Mouse (Mus musculus): Measurements from ENCODE around the gene Sdk1. TPM values are rescaled to one million over a fixed set of nuclear protein-coding genes. Genes with fewer than 3 reads are reported as not detected.

The Sdk1 gene
- total and polyA plus RNA-seq, 2 experiments from 2014 or later: 2.2 to 58.4 TPM

GRCm38 (mm10) chr5:141858406-141859160 lies 617.3 kb downstream of the Sdk1 start:
- TF ChIP-seq CTCF (IDR thresholded peaks at IDR 0.05; ENCODE audit: low read depth): no peak
- ATAC-seq (no peak), DNase-seq (ENCODE audit: low spot score) (peak; percentile 25)
- no peak overlapping the region for H3K4me3 ChIP-seq (ENCODE audit: low read length)
- no peak overlapping the region for H3K27ac ChIP-seq
- no peak overlapping the region for H3K9ac ChIP-seq (replicated peaks; ENCODE audit: low read length)
- H3K36me3 ChIP-seq (ENCODE audit: insufficient read depth, low read length): no peaks in the 10 kb centered on the region
- H3K4me1 ChIP-seq (ENCODE audit: insufficient read depth, low read length): no peaks in the 10 kb centered on the region
- no peaks in the 10 kb centered on the region for H3K27me3 ChIP-seq (ENCODE audit: insufficient read depth, low read length)
- no peak overlapping the region for H3K4me2 ChIP-seq (ENCODE audit: low read depth, low read length)
- H3K9me3 ChIP-seq (ENCODE audit: low read length): no peaks in the 10 kb centered on the region
- 32% methylated on average over 8 of the region's 8 CpGs for WGBS

GRCm38 (mm10) chr5:141866042-141866441 lies 624.8 kb downstream of the Sdk1 start:
- TF ChIP-seq CTCF (IDR thresholded peaks at IDR 0.05; ENCODE audit: low read depth): peak; percentile 63
- Histone ChIP-seq H3K36me3 (ENCODE audit: insufficient read depth, low read length) (no peaks in the 10 kb centered on the region), H3K4me3 (ENCODE audit: low read length) (no peak overlapping the region), H3K27me3 (ENCODE audit: insufficient read depth, low read length) (no peaks in the 10 kb centered on the region), H3K9ac (replicated peaks; ENCODE audit: low read length) (no peak overlapping the region), H3K4me2 (ENCODE audit: low read depth, low read length) (no peak overlapping the region), H3K9me3 (ENCODE audit: low read length) (no peaks in the 10 kb centered on the region), H3K27ac (no peak overlapping the region), H3K4me1 (ENCODE audit: insufficient read depth, low read length) (no peaks in the 10 kb centered on the region)
- 83% methylated on average over 3 of the region's 3 CpGs for WGBS
- peak; percentile 46 for DNase-seq (ENCODE audit: low spot score)
- no peak for ATAC-seq

- no peaks in the 10 kb centered on the region for H3K36me3 ChIP-seq (ENCODE audit: insufficient read depth, low read length)
- no peak overlapping the region for H3K4me3 ChIP-seq (ENCODE audit: low read length)
- no peak overlapping the region for H3K9ac ChIP-seq (replicated peaks; ENCODE audit: low read length)
- no peaks in the 10 kb centered on the region for H3K9me3 ChIP-seq (ENCODE audit: low read length)
- DNase-seq (ENCODE audit: low spot score) (no peak), ATAC-seq (no peak)
- H3K27me3 ChIP-seq (ENCODE audit: insufficient read depth, low read length): no peaks in the 10 kb centered on the region
- 96% methylated on average over 11 of the region's 11 CpGs for WGBS
- 0 out of 2 replicates have a peak, but pooled peaks have one; percentile 22 for TF ChIP-seq CTCF (IDR thresholded peaks at IDR 0.05; ENCODE audit: low read depth)
- H3K4me1 ChIP-seq (ENCODE audit: insufficient read depth, low read length): no peaks in the 10 kb centered on the region
- no peak overlapping the region for H3K27ac ChIP-seq
- no peak overlapping the region for H3K4me2 ChIP-seq (ENCODE audit: low read depth, low read length)
Observed at GRCm38 (mm10) chr5:141873751-141874150, 632.5 kb downstream of the Sdk1 start.

- DNase-seq (ENCODE audit: low spot score) (no peak), ATAC-seq (no peak)
- no peaks in the 10 kb centered on the region for H3K27me3 ChIP-seq (ENCODE audit: insufficient read depth, low read length)
- no peaks in the 10 kb centered on the region for H3K36me3 ChIP-seq (ENCODE audit: insufficient read depth, low read length)
- 54% methylated on average over 5 of the region's 5 CpGs for WGBS
- no peak overlapping the region for H3K9ac ChIP-seq (replicated peaks; ENCODE audit: low read length)
- no peak overlapping the region for H3K27ac ChIP-seq
- no peak for TF ChIP-seq CTCF (IDR thresholded peaks at IDR 0.05; ENCODE audit: low read depth)
- no peaks in the 10 kb centered on the region for H3K9me3 ChIP-seq (ENCODE audit: low read length)
- H3K4me2 ChIP-seq (ENCODE audit: low read depth, low read length): no peak overlapping the region
- no peaks in the 10 kb centered on the region for H3K4me1 ChIP-seq (ENCODE audit: insufficient read depth, low read length)
- H3K4me3 ChIP-seq (ENCODE audit: low read length): no peak overlapping the region
Observed at GRCm38 (mm10) chr5:141880661-141881060, 639.4 kb downstream of the Sdk1 start.

GRCm38 (mm10) chr5:141884111-141884647 lies 642.9 kb downstream of the Sdk1 start:
- ATAC-seq: no peak

GRCm38 (mm10) chr5:141886006-141886405 lies 644.7 kb downstream of the Sdk1 start:
- Histone ChIP-seq H3K27me3 (ENCODE audit: insufficient read depth, low read length) (no peaks in the 10 kb centered on the region), H3K36me3 (ENCODE audit: insufficient read depth, low read length) (no peaks in the 10 kb centered on the region), H3K4me1 (ENCODE audit: insufficient read depth, low read length) (peaks cover 8% of the 10 kb centered on the region), H3K4me3 (ENCODE audit: low read length) (no peak overlapping the region), H3K9ac (replicated peaks; ENCODE audit: low read length) (no peak overlapping the region), H3K27ac (no peak overlapping the region), H3K9me3 (ENCODE audit: low read length) (no peaks in the 10 kb centered on the region), H3K4me2 (ENCODE audit: low read depth, low read length) (no peak overlapping the region)
- 54% methylated on average over 10 of the region's 10 CpGs for WGBS
- TF ChIP-seq CTCF (IDR thresholded peaks at IDR 0.05; ENCODE audit: low read depth): no peak
- DNase-seq (ENCODE audit: low spot score): peak; percentile 28
- ATAC-seq: no peak

More at GRCm38 (mm10) chr5:141884111-141884647, 642.9 kb downstream of the Sdk1 start:
- Histone ChIP-seq H3K9ac (replicated peaks; ENCODE audit: low read length) (no peak overlapping the region), H3K27me3 (ENCODE audit: insufficient read depth, low read length) (no peaks in the 10 kb centered on the region), H3K4me2 (ENCODE audit: low read depth, low read length) (no peak overlapping the region), H3K27ac (no peak overlapping the region), H3K4me1 (ENCODE audit: insufficient read depth, low read length) (no peaks in the 10 kb centered on the region), H3K4me3 (ENCODE audit: low read length) (no peak overlapping the region), H3K9me3 (ENCODE audit: low read length) (no peaks in the 10 kb centered on the region), H3K36me3 (ENCODE audit: insufficient read depth, low read length) (no peaks in the 10 kb centered on the region)
- WGBS: 23% methylated on average over 3 of the region's 3 CpGs
- TF ChIP-seq CTCF (IDR thresholded peaks at IDR 0.05; ENCODE audit: low read depth): no peak
- no peak for DNase-seq (ENCODE audit: low spot score)

GRCm38 (mm10) chr5:141889766-141890165 lies 648.5 kb downstream of the Sdk1 start:
- TF ChIP-seq CTCF (IDR thresholded peaks at IDR 0.05; ENCODE audit: low read depth): no peak
- Histone ChIP-seq H3K27me3 (ENCODE audit: insufficient read depth, low read length) (no peaks in the 10 kb centered on the region), H3K4me1 (ENCODE audit: insufficient read depth, low read length) (peaks cover 8% of the 10 kb centered on the region), H3K9ac (replicated peaks; ENCODE audit: low read length) (no peak overlapping the region), H3K4me2 (ENCODE audit: low read depth, low read length) (peak overlapping the region; percentile 18; the same call in 1 of the 2 replicates), H3K9me3 (ENCODE audit: low read length) (no peaks in the 10 kb centered on the region), H3K27ac (no peak overlapping the region), H3K36me3 (ENCODE audit: insufficient read depth, low read length) (no peaks in the 10 kb centered on the region), H3K4me3 (ENCODE audit: low read length) (no peak overlapping the region)
- ATAC-seq (no peak), DNase-seq (ENCODE audit: low spot score) (no peak)
- 22% methylated on average over 9 of the region's 9 CpGs for WGBS

Data from hindbrain, postnatal 0 days (tissue).